Mouse (Mus musculus) right cerebral cortex, postnatal 14 days (tissue): ENCODE data around the gene Eln.
A peak's percentile ranks its signal among the peaks of the same experiment; 100 is the strongest.

ENCODE experiments used
- DNase-seq: peaks from one replicate; pipeline ENCODE4 v3.0.0; 2022

Eln gene

DNA sequence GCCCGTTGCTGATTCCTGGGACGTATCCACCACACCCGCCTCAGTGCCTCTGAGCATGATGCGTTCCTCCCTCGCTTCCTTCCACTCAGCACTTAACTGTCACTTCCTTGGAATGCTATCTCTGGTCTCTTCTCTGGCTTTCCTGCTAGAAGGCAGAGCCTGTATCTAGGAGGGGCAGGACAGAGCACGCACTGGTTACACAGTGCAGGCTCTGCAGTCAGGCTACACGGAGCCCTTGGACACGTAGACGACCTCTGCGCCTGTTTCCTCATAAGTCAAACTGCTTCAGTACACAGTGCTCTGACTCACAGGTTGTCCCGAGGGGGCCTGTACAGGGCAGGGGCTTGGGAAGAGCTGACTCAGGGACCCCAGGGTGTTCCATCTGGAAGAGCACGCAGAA lies 66.9 kb downstream of the Eln start:
- no peak for DNase-seq

DNA sequence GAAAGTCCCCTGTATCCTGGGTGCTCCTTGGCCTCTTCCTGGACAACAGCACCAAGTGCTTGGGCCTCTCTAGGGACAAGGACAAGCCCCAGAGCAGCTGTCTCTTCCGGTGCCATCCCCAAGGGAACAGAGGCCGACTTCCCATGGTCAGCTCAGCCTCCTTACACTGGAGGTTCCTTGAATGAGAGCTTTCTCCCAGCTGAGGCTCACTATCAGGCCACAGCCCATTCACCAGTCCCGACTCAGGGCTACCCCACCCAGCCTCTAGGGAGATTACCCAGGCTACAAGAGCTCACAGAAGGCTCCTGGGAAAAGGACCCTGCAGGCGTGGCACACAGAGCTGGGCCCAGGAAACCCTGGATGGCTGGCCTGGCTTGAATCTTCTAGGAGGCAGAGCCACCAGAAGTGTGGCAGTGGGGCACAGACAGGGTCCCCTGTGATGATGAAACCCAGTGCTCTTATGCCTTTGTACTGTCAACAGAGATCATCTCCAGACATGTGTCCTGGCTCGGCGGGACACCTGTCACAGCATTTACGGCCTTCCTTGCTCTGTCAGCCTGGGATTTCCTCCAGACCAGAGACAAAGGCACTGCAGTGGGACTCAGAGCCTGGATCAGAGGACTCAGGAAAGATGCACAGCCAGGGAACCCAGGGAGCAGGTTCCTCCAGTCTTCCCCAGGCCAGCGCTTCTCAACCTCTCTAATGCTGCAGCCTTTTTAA lies 68.1 kb downstream of the Eln start:
- no peak for DNase-seq

DNA sequence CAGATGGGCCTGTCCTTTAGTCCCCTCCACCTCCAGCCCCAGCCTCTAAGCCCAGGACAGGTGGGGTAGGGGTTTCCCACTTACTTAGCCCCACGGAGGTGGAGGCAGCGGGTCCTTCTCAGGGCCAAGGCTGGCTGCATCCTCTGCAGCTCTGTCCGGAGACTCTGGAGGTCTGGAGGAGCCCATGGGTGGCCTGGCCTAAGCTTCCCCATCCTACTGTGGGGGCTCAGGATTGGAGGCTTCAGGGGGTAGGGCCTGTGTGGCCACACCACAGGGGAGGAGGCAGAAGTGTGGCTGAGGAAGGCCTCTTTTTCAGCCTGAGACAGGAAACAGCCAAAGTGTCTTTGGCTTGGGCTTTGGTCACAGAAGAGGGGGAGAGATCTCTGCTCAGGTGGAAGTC lies 69.1 kb downstream of the Eln start:
- DNase-seq = no peak

DNA sequence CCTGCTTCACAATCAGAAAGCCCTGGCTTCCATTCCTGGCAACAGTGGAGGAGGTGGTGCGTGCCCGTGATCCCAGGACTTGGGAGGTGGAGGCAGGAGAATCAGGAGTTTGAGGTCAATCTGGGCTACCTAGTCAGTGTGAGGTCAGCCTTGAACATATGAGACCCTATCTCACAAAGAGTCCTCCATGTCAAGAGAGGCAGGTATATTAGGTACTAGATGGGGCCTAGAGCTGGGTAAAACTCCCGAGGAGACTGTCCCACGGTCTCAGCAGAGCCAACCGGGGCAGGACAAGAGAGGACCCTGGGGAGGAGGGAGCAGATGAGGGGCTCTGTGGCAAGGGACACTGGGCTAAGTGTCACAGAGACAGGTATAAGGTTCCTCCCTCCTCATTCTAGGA lies 69.6 kb downstream of the Eln start:
- no peak for DNase-seq

DNA sequence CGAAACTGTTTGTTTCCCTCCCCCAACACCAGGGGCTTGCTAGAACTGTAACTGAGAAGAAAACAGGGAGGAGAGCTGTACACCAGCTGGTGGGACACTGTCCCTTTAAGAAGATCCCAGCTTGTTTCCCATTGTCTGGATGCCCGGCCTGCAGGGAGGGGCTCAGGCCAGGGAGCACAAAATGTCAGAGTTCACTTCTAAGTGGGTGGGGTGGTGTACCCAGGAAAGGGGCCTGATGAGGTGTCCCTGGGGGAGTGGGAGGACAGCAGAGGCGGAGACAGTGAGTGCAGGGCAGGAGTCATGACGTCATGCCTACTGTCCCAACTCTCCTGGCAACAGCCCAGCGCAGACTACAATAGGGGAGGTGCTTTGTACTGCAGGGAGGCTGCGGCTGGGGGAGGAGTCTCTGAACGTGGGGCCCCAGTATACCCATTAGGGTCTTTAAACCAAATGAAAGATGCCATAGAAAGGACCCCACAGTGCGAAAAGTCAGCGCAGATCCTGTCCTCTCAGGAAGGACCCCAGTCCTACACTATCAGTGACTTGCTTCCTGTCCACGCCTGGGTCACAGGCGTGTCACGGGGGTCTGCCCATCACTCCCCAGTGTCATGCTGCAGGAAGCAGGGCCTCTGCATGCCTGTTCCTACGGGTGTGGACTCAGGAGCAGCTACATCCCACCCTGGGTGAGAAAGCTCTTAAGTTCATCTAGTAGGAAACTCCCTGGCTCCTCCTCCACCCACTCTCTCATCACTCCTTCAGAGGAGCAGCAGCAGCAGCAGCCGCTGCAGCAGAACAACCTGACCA lies 71.0 kb downstream of the Eln start:
- peak; percentile 50 for DNase-seq

DNA sequence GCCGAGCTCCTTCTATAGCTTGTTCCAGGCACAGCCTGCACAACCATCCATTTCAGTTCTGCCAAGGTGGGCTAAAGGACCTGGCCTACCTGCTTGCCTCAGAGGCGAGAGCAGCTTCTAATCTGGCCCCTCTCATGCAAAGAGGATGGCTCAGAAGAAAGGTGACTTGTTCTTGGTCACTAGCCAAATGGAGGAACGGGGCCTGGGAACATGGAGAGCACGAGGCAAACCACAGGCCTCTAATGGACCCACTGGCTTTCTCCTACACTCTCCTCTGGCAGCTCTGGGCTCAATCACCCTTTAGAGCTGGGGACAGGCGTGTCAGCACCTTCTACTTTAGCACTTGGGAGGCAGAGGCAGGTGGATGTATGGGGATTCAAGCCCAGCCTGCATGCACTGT lies 72.1 kb downstream of the Eln start:
- no peak for DNase-seq

DNA sequence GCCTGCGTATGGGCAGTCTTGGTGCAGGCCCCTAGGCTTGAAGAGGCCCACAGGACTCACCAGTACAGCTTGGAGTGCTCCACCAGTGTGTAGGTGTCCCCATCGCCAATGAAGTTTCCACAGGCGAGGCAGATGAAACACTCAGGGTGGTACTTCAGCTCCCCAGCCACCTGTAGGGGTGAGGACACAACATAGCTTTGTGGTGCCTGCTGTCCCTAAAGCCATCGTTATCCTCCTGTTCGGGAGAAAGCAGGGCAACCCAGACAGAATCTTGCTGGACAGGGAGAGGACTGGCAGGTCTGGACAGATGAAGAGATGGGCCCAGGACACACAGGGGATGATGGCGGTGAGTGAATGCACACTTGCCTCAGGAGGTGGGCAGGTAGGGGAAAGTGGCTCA lies 74.5 kb downstream of the Eln start:
- no peak for DNase-seq

DNA sequence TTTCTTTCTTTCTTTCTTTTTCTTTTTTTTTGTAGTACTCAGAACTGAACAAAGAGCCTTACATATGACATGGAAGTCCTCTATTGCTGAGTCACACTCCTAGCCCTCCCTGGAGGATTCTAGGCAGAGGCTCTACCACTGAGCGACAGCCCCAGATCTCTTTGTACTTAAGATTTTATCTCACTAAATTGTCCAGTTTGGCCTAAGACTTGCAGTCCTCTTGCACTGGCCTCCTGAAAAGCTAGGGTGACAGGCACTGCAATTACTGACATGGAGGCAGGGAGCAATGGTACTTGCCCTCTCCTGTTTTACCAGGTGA lies 75.0 kb downstream of the Eln start:
- no peak for DNase-seq

DNA sequence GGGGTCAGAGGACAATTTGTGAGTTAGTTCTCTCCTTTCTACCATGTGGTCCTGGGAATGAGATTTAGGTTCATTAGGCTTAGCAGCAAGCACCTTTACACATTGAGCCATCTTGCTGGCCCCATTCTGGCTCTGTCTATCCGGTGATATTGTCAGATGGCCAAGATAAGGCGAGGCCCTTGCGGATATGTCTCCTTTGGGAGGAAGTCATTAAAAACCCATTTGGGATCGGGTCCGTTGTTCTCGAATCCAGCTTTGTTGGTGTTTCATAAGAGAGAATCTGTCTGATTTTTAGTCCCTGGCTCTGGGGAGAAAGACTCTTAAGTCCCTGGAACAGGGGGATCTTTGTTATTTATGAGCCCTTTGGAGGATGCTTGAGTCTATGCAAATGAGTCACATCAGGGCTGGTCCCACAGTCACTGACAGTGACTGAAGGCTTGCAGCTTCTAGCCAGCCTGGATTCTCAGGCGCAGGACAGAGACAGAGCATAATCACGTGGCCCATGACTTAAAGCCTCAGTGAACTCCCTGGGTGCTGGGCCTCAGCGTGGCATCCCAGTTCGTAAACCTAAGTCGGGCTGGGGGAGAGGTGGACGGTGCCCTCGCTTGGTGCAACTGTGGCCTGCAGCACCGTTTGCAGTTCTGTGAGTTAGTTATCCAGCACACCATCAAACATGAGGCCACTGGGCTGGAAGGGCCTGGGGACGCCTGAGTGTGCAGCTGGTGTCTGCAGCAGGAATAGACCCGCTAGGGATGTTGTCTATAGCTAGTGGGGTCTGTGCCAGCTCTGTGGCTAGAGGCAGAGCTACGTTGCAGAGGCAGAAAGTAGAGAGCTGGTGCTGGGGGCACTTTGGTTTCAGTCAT lies 75.6 kb downstream of the Eln start:
- no peak for DNase-seq

DNA sequence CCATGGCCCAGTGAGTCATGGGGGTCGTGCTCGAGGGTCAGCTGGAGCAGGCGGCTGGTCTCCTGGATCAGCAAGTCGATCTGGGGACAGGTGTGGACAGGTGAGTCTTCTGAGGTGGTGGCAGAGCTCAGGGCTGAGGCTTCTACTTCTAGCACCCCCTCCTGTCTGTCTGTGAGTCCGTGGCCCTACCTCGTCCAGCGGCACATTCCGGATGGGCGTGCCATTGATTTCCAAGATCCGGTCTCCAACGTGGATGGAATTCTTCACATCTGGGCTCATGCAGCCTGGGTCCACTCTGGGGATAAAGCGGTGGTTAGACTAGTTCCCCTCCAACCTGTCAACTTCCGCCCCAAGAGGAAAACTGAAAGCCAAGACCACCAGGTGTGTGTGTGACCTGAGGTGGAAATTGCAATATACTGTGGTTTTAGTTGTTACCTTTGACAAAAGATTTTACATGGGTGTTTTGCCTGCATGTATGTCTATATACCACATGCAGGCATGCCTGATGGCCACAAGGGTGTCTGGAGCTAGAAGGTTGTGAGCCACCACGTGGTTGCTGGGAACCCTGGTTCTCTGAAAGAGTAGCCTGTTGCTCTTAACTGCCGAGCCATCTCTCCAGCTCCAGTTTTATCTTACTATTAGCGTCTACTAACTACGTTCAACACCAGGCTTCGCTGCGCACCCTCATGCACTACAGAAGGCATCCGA lies 78.0 kb downstream of the Eln start:
- DNase-seq = no peak

DNA sequence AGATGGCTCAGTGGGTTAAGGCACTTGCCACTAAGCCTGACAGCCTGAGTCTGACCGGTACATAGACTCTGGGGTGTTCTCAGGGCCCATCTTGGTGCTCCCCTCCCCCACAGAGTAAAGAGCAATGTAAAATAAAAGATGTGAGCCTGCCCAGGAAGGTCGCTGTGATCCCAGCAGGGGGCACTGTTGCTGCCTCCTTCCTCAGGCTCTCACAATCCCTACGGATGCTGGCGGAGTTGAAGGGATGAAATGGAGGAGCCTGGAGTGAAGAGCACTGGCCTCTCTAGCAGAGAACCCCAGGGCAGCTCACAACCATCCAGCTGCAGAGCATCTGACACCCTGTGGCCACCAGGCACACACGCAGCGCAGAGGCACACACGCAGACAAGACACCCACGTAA lies 78.6 kb downstream of the Eln start:
- DNase-seq = peak; percentile 55

DNA sequence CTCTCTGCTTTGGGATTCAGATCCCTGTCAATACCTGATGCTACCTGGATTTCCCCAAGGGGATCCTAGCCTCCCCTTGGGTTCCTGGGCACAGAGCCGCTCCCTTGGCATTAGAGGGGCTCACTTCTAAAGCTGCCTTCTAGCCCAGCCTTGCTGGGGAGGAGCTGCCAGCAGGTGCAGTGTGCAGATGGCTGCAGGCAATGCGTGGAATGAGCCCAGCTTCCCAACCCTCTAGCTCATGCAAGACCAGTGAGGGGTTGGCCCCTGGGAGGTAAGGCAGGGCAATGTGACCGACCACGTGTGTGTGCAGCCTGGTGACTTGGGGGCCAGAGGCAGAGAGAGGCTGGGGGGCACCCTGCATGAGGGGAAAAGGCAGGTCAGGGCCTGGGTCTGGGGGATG lies 90.4 kb downstream of the Eln start:
- no peak for DNase-seq
